In genomic region chr10:43560765-43561164, GRCm38 (mm10) we compare ENCODE assay signal across 15 mouse cellular contexts. TPM values are rescaled to one million over a fixed set of nuclear protein-coding genes. Genes with fewer than 3 reads are reported as not detected.
A peak's percentile ranks its signal among the peaks of the same experiment; 100 is the strongest.
DNase-seq lines count a peak whose midpoint lies in the region; ATAC-seq and TF ChIP-seq lines count a peak whose summit lies in the region.
"Had no signal": no experiment of that assay in that cellular context is flagged by ENCODE, and none has a peak within 500 bp of the region (broad histone marks: within the 10 kb centered on the region; RNA-seq: fewer than 3 reads in every experiment).

No protein-coding gene starts in this region.

- no peaks in the 10 kb centered on the region for H3K36me3 ChIP-seq in kidney, postnatal 0 days (ENCODE audit: insufficient read depth, low read length)
- H3K36me3 ChIP-seq in kidney, embryonic 15.5 days: no peaks in the 10 kb centered on the region
- no peaks in the 10 kb centered on the region for H3K36me3 ChIP-seq in hindbrain, embryonic 12.5 days
- H3K36me3 ChIP-seq: limb, embryonic 12.5 days; midbrain, embryonic 12.5 days; stomach, embryonic 15.5 days had no signal

- no peaks in the 10 kb centered on the region for H3K9me3 ChIP-seq in kidney, postnatal 0 days (replicated peaks; ENCODE audit: low read length)
- no peaks in the 10 kb centered on the region for H3K9me3 ChIP-seq in kidney, embryonic 15.5 days (replicated peaks)
- H3K9me3 ChIP-seq in hindbrain, embryonic 12.5 days (replicated peaks): no peaks in the 10 kb centered on the region
- H3K9me3 ChIP-seq: forebrain, embryonic 13.5 days; limb, embryonic 12.5 days; midbrain, embryonic 12.5 days; stomach, embryonic 15.5 days had no signal

- DNase-seq in kidney, postnatal 0 days (ENCODE audit: low spot score): no peak
- peak; percentile 26 for DNase-seq in 3T3-L1 (ENCODE audit: low read depth, low spot score)
- peak; percentile 35 to 45 for DNase-seq in B cell, adult 2 months
- DNase-seq in ZHBTc4 (ENCODE audit: low read depth, low spot score): peak; percentile 72
- no peak for DNase-seq in cerebellum, adult 9-10 months
- DNase-seq: cerebellum, adult 18-20 months; heart, adult 18-20 months; kidney, postnatal 4 days had no signal

- H3K27ac ChIP-seq in kidney, postnatal 0 days: no peak overlapping the region
- H3K27ac ChIP-seq in kidney, embryonic 15.5 days: no peak overlapping the region
- no peak overlapping the region for H3K27ac ChIP-seq in hindbrain, embryonic 12.5 days
- H3K27ac ChIP-seq: forebrain, embryonic 13.5 days; limb, embryonic 12.5 days; midbrain, embryonic 12.5 days; stomach, embryonic 15.5 days had no signal

- H3K4me1 ChIP-seq in kidney, postnatal 0 days (replicated peaks; ENCODE audit: insufficient read depth, low read length): no peaks in the 10 kb centered on the region
- no peaks in the 10 kb centered on the region for H3K4me1 ChIP-seq in kidney, embryonic 15.5 days
- no peaks in the 10 kb centered on the region for H3K4me1 ChIP-seq in hindbrain, embryonic 12.5 days
- H3K4me1 ChIP-seq: forebrain, embryonic 13.5 days; limb, embryonic 12.5 days; midbrain, embryonic 12.5 days; stomach, embryonic 15.5 days had no signal

- no peak overlapping the region for H3K4me3 ChIP-seq in kidney, postnatal 0 days (replicated peaks; ENCODE audit: low read depth, low read length)
- H3K4me3 ChIP-seq in kidney, embryonic 15.5 days (replicated peaks): no peak overlapping the region
- no peak overlapping the region for H3K4me3 ChIP-seq in hindbrain, embryonic 12.5 days
- H3K4me3 ChIP-seq: forebrain, embryonic 13.5 days; limb, embryonic 12.5 days; midbrain, embryonic 12.5 days; stomach, embryonic 15.5 days had no signal

- TF ChIP-seq CTCF in kidney, postnatal 0 days (IDR thresholded peaks at IDR 0.05; ENCODE audit: low read depth): peak; percentile 50

- no peaks in the 10 kb centered on the region for H3K27me3 ChIP-seq in kidney, postnatal 0 days (ENCODE audit: insufficient read depth, low read length)
- no peaks in the 10 kb centered on the region for H3K27me3 ChIP-seq in kidney, embryonic 15.5 days
- no peaks in the 10 kb centered on the region for H3K27me3 ChIP-seq in hindbrain, embryonic 12.5 days
- H3K27me3 ChIP-seq: forebrain, embryonic 13.5 days; limb, embryonic 12.5 days; midbrain, embryonic 12.5 days; stomach, embryonic 15.5 days had no signal

- no peak for ATAC-seq in kidney, postnatal 0 days (replicated peaks; ENCODE audit: low FRiP score, low read depth)
- ATAC-seq in kidney, embryonic 15.5 days (replicated peaks; ENCODE audit: low FRiP score): no peak
- no peak for ATAC-seq in hindbrain, embryonic 12.5 days (ENCODE audit: low FRiP score)
- ATAC-seq: forebrain, embryonic 13.5 days; intestine, embryonic 16.5 days had no signal

- 41% methylated on average over 2 of the region's 2 CpGs for WGBS in kidney, postnatal 0 days
- 38% methylated on average over 2 of the region's 2 CpGs for WGBS in kidney, embryonic 15.5 days
- WGBS in hindbrain, embryonic 12.5 days: 35% methylated on average over 2 of the region's 2 CpGs

- no peak overlapping the region for H3K9ac ChIP-seq in kidney, postnatal 0 days (ENCODE audit: low read depth, low read length)
- no peak overlapping the region for H3K9ac ChIP-seq in kidney, embryonic 15.5 days
- H3K9ac ChIP-seq in hindbrain, embryonic 12.5 days: no peak overlapping the region
- H3K9ac ChIP-seq: forebrain, embryonic 13.5 days; limb, embryonic 12.5 days; midbrain, embryonic 12.5 days; stomach, embryonic 15.5 days had no signal

- no peak overlapping the region for H3K4me2 ChIP-seq in kidney, postnatal 0 days (ENCODE audit: low read length)
- no peak overlapping the region for H3K4me2 ChIP-seq in kidney, embryonic 15.5 days
- H3K4me2 ChIP-seq in hindbrain, embryonic 12.5 days (replicated peaks): no peak overlapping the region
- H3K4me2 ChIP-seq: forebrain, embryonic 13.5 days; limb, embryonic 12.5 days; midbrain, embryonic 12.5 days; stomach, embryonic 15.5 days had no signal

RNA-seq across cellular contexts. Expression of gene Cd24a, which starts 17.3 kb away (rescaled TPM):
- 486 and 489 TPM in 2 replicates for polyA plus RNA-seq in kidney, postnatal 0 days (2015; fragmentation: Nextera tagmentation; extraction: Ambion mirVana)
- 425 and 436 TPM in 2 replicates for polyA plus RNA-seq in kidney, embryonic 15.5 days (2015; fragmentation: Nextera tagmentation; extraction: Ambion mirVana)
- 727 and 798 TPM in 2 replicates for polyA plus RNA-seq in hindbrain, embryonic 12.5 days (2016; fragmentation: Nextera tagmentation; extraction: Ambion mirVana)

RNA-seq across cellular contexts. Expression of gene 1700021F05Rik, which starts 20.0 kb away (rescaled TPM):
- polyA plus RNA-seq in kidney, postnatal 0 days (2015; fragmentation: Nextera tagmentation; extraction: Ambion mirVana): 84.7 and 85.1 TPM in 2 replicates
- polyA plus RNA-seq in kidney, embryonic 15.5 days (2015; fragmentation: Nextera tagmentation; extraction: Ambion mirVana): 74.3 and 77.4 TPM in 2 replicates
- polyA plus RNA-seq in hindbrain, embryonic 12.5 days (2016; fragmentation: Nextera tagmentation; extraction: Ambion mirVana): 53.7 and 65.4 TPM in 2 replicates

RNA-seq across cellular contexts. Expression of gene Gm9803, which starts 36.9 kb away (rescaled TPM):
- polyA plus RNA-seq in kidney, postnatal 0 days (2015; fragmentation: Nextera tagmentation; extraction: Ambion mirVana): 11.8 and 17.4 TPM in 2 replicates
- 8.3 and 15.2 TPM in 2 replicates for polyA plus RNA-seq in kidney, embryonic 15.5 days (2015; fragmentation: Nextera tagmentation; extraction: Ambion mirVana)
- polyA plus RNA-seq in hindbrain, embryonic 12.5 days (2016; fragmentation: Nextera tagmentation; extraction: Ambion mirVana): 10.1 and 22.2 TPM in 2 replicates

Comparison
In these comparisons a context has a peak if more than half of its experiments do, and no peak if none do; other contexts are left out.
1. DNase-seq: peak in 3T3-L1 (single experiment), B cell, adult 2 months (2 of 2) and ZHBTc4 (single experiment); none in kidney, postnatal 0 days (single experiment) and cerebellum, adult 9-10 months (single experiment).